ENCODE assay signal across 11 mouse cellular contexts in genomic region chr7:143119826-143120225, GRCm38 (mm10). TPM values are rescaled to one million over a fixed set of nuclear protein-coding genes. Genes with fewer than 3 reads are reported as not detected.
DNase-seq lines count a peak whose midpoint lies in the region; ATAC-seq and TF ChIP-seq lines count a peak whose summit lies in the region.
"Had no signal": no experiment of that assay in that cellular context is flagged by ENCODE, and none has a peak within 500 bp of the region (broad histone marks: within the 10 kb centered on the region; RNA-seq: fewer than 3 reads in every experiment).

No protein-coding gene starts in this region.

- no peak overlapping the region for H3K9ac ChIP-seq in kidney, embryonic 14.5 days (ENCODE audit: low read depth, low read length)
- no peak overlapping the region for H3K9ac ChIP-seq in ES-Bruce4 (ENCODE audit: low read depth, poor library complexity, severe bottlenecking)
- H3K9ac ChIP-seq in limb, embryonic 15.5 days = no peak overlapping the region
- H3K9ac ChIP-seq: forebrain, embryonic 13.5 days had no signal

- no peak for ATAC-seq in kidney, embryonic 14.5 days (ENCODE audit: low FRiP score, low TSS enrichment)
- 0 out of 2 replicates have a peak, but pooled peaks have one; percentile 17 for ATAC-seq in common myeloid progenitor, adult 5-6 weeks (replicated peaks; ENCODE audit: low read depth, poor library complexity, severe bottlenecking)
- ATAC-seq in limb, embryonic 15.5 days (ENCODE audit: insufficient number of reproducible peaks, low FRiP score, low TSS enrichment, low read depth) = no peak
- ATAC-seq: forebrain, embryonic 13.5 days had no signal

- no peak for TF ChIP-seq CTCF in ES-Bruce4 (IDR thresholded peaks at IDR 0.05; ENCODE audit: low read depth, low read length)

- no peaks in the 10 kb centered on the region for H3K36me3 ChIP-seq in kidney, embryonic 14.5 days (ENCODE audit: control insufficient read depth, insufficient read depth, low read length)
- no peaks in the 10 kb centered on the region for H3K36me3 ChIP-seq in ES-Bruce4 (ENCODE audit: control insufficient read depth, insufficient read depth, low read length, poor library complexity, severe bottlenecking)
- H3K36me3 ChIP-seq in limb, embryonic 15.5 days = no peaks in the 10 kb centered on the region

- H3K4me2 ChIP-seq in kidney, embryonic 14.5 days (replicated peaks; ENCODE audit: low read depth, low read length) = no peak overlapping the region
- no peak overlapping the region for H3K4me2 ChIP-seq in limb, embryonic 15.5 days
- H3K4me2 ChIP-seq: forebrain, embryonic 13.5 days; midbrain, embryonic 11.5 days had no signal

- 71% methylated on average over 3 of the region's 3 CpGs for WGBS in kidney, embryonic 14.5 days
- 67% methylated on average over 3 of the region's 3 CpGs for WGBS in limb, embryonic 15.5 days

- H3K27me3 ChIP-seq in kidney, embryonic 14.5 days (ENCODE audit: control insufficient read depth, insufficient read depth, low read length) = no peaks in the 10 kb centered on the region
- no peaks in the 10 kb centered on the region for H3K27me3 ChIP-seq in ES-Bruce4 (ENCODE audit: control insufficient read depth, insufficient read depth, low read length, poor library complexity, severe bottlenecking)
- H3K27me3 ChIP-seq in limb, embryonic 15.5 days = no peaks in the 10 kb centered on the region
- H3K27me3 ChIP-seq: forebrain, embryonic 13.5 days had no signal

- DNase-seq in kidney, adult 8-10 months = no peak
- no peak for DNase-seq in T-cell, adult 2 months (ENCODE audit: low spot score)
- no peak for DNase-seq in urinary bladder, postnatal 10 days (ENCODE audit: low spot score)
- DNase-seq: gastrocnemius, postnatal 14 days; right cerebral cortex, postnatal 14 days had no signal

- H3K9me3 ChIP-seq in kidney, embryonic 14.5 days (ENCODE audit: control insufficient read depth, low read length) = no peaks in the 10 kb centered on the region
- no peaks in the 10 kb centered on the region for H3K9me3 ChIP-seq in ES-Bruce4 (replicated peaks; ENCODE audit: control insufficient read depth, insufficient read depth, low read length, poor library complexity, severe bottlenecking)
- H3K9me3 ChIP-seq in limb, embryonic 15.5 days = no peaks in the 10 kb centered on the region

- no peak overlapping the region for H3K4me3 ChIP-seq in kidney, embryonic 14.5 days (ENCODE audit: low read length)
- H3K4me3 ChIP-seq in ES-Bruce4 (ENCODE audit: low read depth, low read length) = no peak overlapping the region
- no peak overlapping the region for H3K4me3 ChIP-seq in limb, embryonic 15.5 days
- H3K4me3 ChIP-seq: forebrain, embryonic 13.5 days had no signal

- TF ChIP-seq POLR2A in ES-Bruce4 (IDR thresholded peaks at IDR 0.05; ENCODE audit: insufficient read depth, low read length) = no peak

- H3K27ac ChIP-seq in kidney, embryonic 14.5 days (ENCODE audit: low read depth, low read length) = peak overlapping the region; percentile 68
- H3K27ac ChIP-seq in ES-Bruce4 (ENCODE audit: insufficient read depth, low read length) = peak overlapping the region; percentile 92
- H3K27ac ChIP-seq in limb, embryonic 15.5 days = 0 out of 2 replicates have a peak overlapping the region, but pooled peaks have one; percentile 7
- H3K27ac ChIP-seq: forebrain, embryonic 13.5 days had no signal

- TF ChIP-seq EP300 in ES-Bruce4 (IDR thresholded peaks at IDR 0.05; ENCODE audit: insufficient read depth, low read depth, low read length) = no peak

- peaks cover 36% of the 10 kb centered on the region for H3K4me1 ChIP-seq in kidney, embryonic 14.5 days (ENCODE audit: control insufficient read depth, insufficient read depth, low read length)
- H3K4me1 ChIP-seq in ES-Bruce4 (ENCODE audit: control insufficient read depth, insufficient read depth, low read length) = peaks cover 31% of the 10 kb centered on the region
- peaks cover 42% of the 10 kb centered on the region for H3K4me1 ChIP-seq in limb, embryonic 15.5 days

RNA-seq across cellular contexts. Expression of gene Kcnq1, which starts 13.7 kb away (rescaled TPM):
- polyA plus RNA-seq in kidney, embryonic 14.5 days (2014; fragmentation: Nextera tagmentation; extraction: Ambion mirVana) = 4.0 and 5.4 TPM in 2 replicates
- not detected in 2 replicates for polyA plus RNA-seq in ES-Bruce4 (2011; ENCODE audit: insufficient read depth, insufficient read length, low read depth, missing spikeins)
- not detected in 2 replicates for total RNA-seq in common myeloid progenitor, adult 5-6 weeks (2017)
- 1.1 and 2.1 TPM in 2 replicates for polyA plus RNA-seq in limb, embryonic 15.5 days (2015; fragmentation: Nextera tagmentation; extraction: Ambion mirVana)

RNA-seq across cellular contexts. Expression of gene Trpm5, which starts 25.4 kb away (rescaled TPM):
- 4.4 and 4.9 TPM in 2 replicates for polyA plus RNA-seq in kidney, embryonic 14.5 days (2014; fragmentation: Nextera tagmentation; extraction: Ambion mirVana)
- not detected in 2 replicates for polyA plus RNA-seq in ES-Bruce4 (2011; ENCODE audit: insufficient read depth, insufficient read length, low read depth, missing spikeins)
- not detected in 2 replicates for total RNA-seq in common myeloid progenitor, adult 5-6 weeks (2017)
- 22.1 and 22.8 TPM in 2 replicates for polyA plus RNA-seq in limb, embryonic 15.5 days (2015; fragmentation: Nextera tagmentation; extraction: Ambion mirVana)

RNA-seq across cellular contexts. Expression of gene Tssc4, which starts 50.8 kb away (rescaled TPM):
- polyA plus RNA-seq in kidney, embryonic 14.5 days (2014; fragmentation: Nextera tagmentation; extraction: Ambion mirVana) = 74.4 and 95.1 TPM in 2 replicates
- polyA plus RNA-seq in ES-Bruce4 (2011; ENCODE audit: insufficient read depth, insufficient read length, low read depth, missing spikeins) = 18.2 and 21.0 TPM in 2 replicates
- total RNA-seq in common myeloid progenitor, adult 5-6 weeks (2017) = 25.3 and 25.5 TPM in 2 replicates
- 97.1 and 98.8 TPM in 2 replicates for polyA plus RNA-seq in limb, embryonic 15.5 days (2015; fragmentation: Nextera tagmentation; extraction: Ambion mirVana)

Comparison
In these comparisons a context has a peak if more than half of its experiments do, and no peak if none do; other contexts are left out.
1. H3K27ac ChIP-seq: peak in every context shown above with its lines; median percentile 92 in ES-Bruce4; 68 in kidney, embryonic 14.5 days; 7 in limb, embryonic 15.5 days.